Mouse (Mus musculus): ENCODE measurements at regions not wholly inside any gene's neighbourhood (a gene's known extent, or its start where the extent isn't known, plus 50 kb on each side); places are given as distances from the start of the nearest gene placed in this dataset.

GRCm38 (mm10) chrX:117559063-117559462, 544.5 kb downstream of the H2afb1 start:
- peak; percentile 1 to 77 for DNase-seq (ENCODE audit: low spot score in 2 of 2)
